Mouse (Mus musculus): Measurements from ENCODE around the gene Mphosph9.

DNA sequence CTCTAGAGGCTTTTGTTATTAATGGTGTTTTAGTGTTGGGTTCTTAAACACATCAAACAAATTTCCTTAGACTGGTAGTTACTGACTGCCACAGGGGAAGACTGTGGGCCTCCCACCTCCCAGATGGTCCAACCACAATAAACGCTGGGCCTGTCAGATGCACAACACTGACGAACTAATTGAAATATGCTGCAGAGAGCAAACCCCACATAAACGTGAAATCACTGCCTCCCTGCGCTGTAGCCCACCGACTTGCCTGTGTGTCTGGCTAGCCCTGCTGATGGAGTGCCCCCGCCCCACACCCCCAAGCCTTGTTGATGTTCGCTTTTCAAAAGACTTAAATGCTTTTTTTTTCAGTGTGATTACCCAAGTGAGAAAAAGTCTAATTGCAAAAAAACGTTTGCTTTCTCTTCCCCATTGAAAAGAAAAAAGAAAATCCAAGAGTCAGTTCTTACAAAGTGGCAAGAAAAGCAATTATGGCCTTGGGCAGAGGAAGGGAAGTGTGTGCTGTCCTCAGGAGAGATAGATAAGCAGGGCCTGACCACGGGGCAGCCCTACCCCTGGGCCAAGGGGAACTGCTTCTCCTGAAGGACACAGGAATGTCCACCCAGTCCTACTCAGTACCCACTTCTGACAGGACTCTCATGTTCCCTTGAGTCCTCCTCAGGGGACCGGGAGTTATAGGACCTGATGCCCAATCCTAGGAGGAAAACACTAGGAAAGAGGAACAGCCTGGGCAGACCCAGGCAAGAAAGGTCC lies 85.9 kb downstream of the Mphosph9 start:
- no peak for TF ChIP-seq CTCF (IDR thresholded peaks at IDR 0.05; ENCODE audit: low read depth, low read length)
- TF ChIP-seq POLR2A (IDR thresholded peaks at IDR 0.05; ENCODE audit: extremely low read depth, insufficient read depth, low read length): no peak

Data from liver, adult 2 months (tissue).